Mouse (Mus musculus): Measurements from ENCODE around the gene Gnptab. TPM values are rescaled to one million over a fixed set of nuclear protein-coding genes. Genes with fewer than 3 reads are reported as not detected.

Gnptab gene
- polyA plus RNA-seq, 1 experiment from 2014 or later, result 9.2 TPM

DNA sequence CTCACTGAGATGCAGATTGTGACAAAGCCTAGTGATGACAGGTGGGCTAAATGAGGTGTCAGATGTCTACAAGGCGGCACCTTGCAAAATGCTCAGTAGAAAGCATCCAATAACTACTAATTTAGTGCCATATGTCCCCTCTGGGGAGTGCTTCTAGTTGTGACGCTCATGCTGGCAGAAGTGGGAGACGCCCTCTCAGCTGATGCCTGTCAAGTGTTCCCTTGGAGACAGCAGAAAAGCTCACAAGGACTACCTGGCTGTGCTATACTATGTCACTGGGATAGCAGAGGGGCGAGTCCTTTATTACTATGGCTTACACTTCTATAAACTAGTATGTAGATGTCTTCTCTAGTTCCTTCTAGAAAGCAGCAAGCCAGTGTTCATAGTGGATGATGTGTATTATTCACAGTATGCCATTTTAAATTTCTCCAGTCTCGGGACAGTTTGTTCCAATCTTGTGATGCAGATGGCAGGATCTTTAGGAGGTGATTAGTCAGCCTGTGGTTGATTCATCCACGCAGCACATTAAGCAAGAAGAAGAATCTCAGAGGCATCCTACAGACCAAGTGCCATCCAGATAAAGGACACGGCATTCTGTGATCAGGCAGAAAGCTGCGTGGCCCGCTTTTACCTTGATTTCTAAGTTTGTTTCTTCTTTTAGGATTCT is 13.4 kb downstream of the Gnptab start:
- ATAC-seq (ENCODE audit: low read depth), result peak; percentile 75; the same call in 1 of the 2 replicates
- H3K9me3 ChIP-seq (ENCODE audit: control insufficient read depth, low read length), result no peaks in the 10 kb centered on the region
- WGBS, result 86% methylated on average over 9 of the region's 9 CpGs

DNA sequence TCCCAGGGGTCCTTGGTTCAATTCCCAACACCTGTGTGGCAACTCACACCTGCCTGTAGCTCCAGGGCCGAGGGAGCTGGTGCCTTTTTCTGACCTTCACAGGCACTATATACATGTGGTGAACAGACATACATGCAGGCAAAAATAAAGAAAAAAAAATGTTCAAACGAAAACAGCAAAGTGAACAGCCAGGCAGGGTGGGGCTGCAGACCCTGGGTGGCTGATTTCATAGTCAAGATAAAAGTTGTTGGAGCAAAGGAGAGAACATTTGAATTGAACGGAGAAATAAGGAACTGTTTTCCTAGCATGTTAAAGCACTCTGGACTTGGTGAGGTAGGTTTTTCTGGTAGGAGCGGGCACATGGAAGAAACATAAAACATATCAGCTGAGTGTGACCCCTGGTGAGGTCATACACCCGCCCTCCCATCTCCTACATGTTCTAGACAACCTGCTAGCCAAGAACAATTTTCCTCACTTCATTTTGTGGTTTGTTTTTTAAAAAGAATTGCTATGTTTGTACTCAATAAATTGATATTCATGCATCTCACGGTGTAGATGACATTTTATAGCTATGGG is 19.8 kb downstream of the Gnptab start:
- ATAC-seq (ENCODE audit: low read depth) (no peak), DNase-seq (ENCODE audit: low spot score) (no peak)
- H3K9me3 ChIP-seq (ENCODE audit: control insufficient read depth, low read length), result no peaks in the 10 kb centered on the region
- no peaks in the 10 kb centered on the region for H3K4me1 ChIP-seq (ENCODE audit: control insufficient read depth, insufficient read depth, low read length)
- H3K27me3 ChIP-seq (replicated peaks; ENCODE audit: control insufficient read depth, insufficient read depth, low read length), result no peaks in the 10 kb centered on the region
- no peak overlapping the region for H3K4me2 ChIP-seq (ENCODE audit: low read depth, low read length)
- H3K4me3 ChIP-seq (ENCODE audit: low read depth, low read length), result no peak overlapping the region
- WGBS, result 73% methylated on average over 6 of the region's 6 CpGs
- peaks cover 4% of the 10 kb centered on the region; the same call in 1 of the 2 replicates for H3K36me3 ChIP-seq (ENCODE audit: control insufficient read depth, insufficient read depth, low read length)
- H3K27ac ChIP-seq (replicated peaks; ENCODE audit: low read depth, low read length), result no peak overlapping the region
- H3K9ac ChIP-seq (ENCODE audit: low read depth, low read length), result no peak overlapping the region

More for the DNA sequence above, 13.4 kb downstream of the Gnptab start:
- no peaks in the 10 kb centered on the region for H3K36me3 ChIP-seq (ENCODE audit: control insufficient read depth, insufficient read depth, low read length)
- peak; percentile 36 for DNase-seq (ENCODE audit: low spot score)
- H3K9ac ChIP-seq (ENCODE audit: low read depth, low read length), result no peak overlapping the region
- no peaks in the 10 kb centered on the region for H3K27me3 ChIP-seq (replicated peaks; ENCODE audit: control insufficient read depth, insufficient read depth, low read length)
- no peak overlapping the region for H3K4me3 ChIP-seq (ENCODE audit: low read depth, low read length)
- H3K4me1 ChIP-seq (ENCODE audit: control insufficient read depth, insufficient read depth, low read length), result peaks cover 13% of the 10 kb centered on the region
- H3K27ac ChIP-seq (replicated peaks; ENCODE audit: low read depth, low read length), result no peak overlapping the region
- no peak overlapping the region for H3K4me2 ChIP-seq (ENCODE audit: low read depth, low read length)

DNA sequence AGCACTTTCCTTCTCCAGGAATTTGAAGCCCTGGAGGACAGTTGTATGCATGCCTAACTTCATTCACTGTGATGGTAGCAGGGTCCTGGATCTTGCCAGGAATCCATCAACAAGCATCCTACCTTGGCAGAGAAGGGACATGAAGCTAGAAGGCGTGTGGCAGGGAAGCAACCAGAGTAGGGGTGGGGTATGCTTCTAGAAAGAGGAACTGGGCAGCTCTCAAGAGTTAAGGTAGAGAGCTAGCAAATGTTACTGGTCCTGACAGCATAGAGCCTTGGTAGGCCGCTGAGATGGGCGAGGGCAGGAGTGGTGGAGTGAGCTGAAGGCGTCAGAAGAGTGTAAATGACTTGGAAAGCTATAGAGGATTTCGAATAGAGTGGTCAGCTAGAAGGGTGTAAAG is 20.3 kb downstream of the Gnptab start:
- Histone ChIP-seq H3K9me3 (ENCODE audit: control insufficient read depth, low read length) (no peaks in the 10 kb centered on the region), H3K27me3 (replicated peaks; ENCODE audit: control insufficient read depth, insufficient read depth, low read length) (no peaks in the 10 kb centered on the region), H3K36me3 (ENCODE audit: control insufficient read depth, insufficient read depth, low read length) (peaks cover 4% of the 10 kb centered on the region; the same call in 1 of the 2 replicates), H3K4me2 (ENCODE audit: low read depth, low read length) (no peak overlapping the region), H3K4me1 (ENCODE audit: control insufficient read depth, insufficient read depth, low read length) (no peaks in the 10 kb centered on the region), H3K4me3 (ENCODE audit: low read depth, low read length) (no peak overlapping the region), H3K27ac (replicated peaks; ENCODE audit: low read depth, low read length) (no peak overlapping the region), H3K9ac (ENCODE audit: low read depth, low read length) (no peak overlapping the region)
- no peak for ATAC-seq (ENCODE audit: low read depth)
- WGBS, result 91% methylated on average over 5 of the region's 5 CpGs
- DNase-seq (ENCODE audit: low spot score), result no peak

GRCm38 (mm10) chr10:88403021-88403420 is 24.1 kb downstream of the Gnptab start:
- Histone ChIP-seq H3K4me2 (ENCODE audit: low read depth, low read length) (no peak overlapping the region), H3K9me3 (ENCODE audit: control insufficient read depth, low read length) (no peaks in the 10 kb centered on the region), H3K4me3 (ENCODE audit: low read depth, low read length) (no peak overlapping the region), H3K4me1 (ENCODE audit: control insufficient read depth, insufficient read depth, low read length) (no peaks in the 10 kb centered on the region), H3K27me3 (replicated peaks; ENCODE audit: control insufficient read depth, insufficient read depth, low read length) (no peaks in the 10 kb centered on the region), H3K27ac (replicated peaks; ENCODE audit: low read depth, low read length) (no peak overlapping the region), H3K36me3 (ENCODE audit: control insufficient read depth, insufficient read depth, low read length) (peaks cover 4% of the 10 kb centered on the region; the same call in 1 of the 2 replicates), H3K9ac (ENCODE audit: low read depth, low read length) (no peak overlapping the region)
- 92% methylated on average over 4 of the region's 4 CpGs for WGBS
- no peak for DNase-seq (ENCODE audit: low spot score)
- ATAC-seq (ENCODE audit: low read depth), result no peak

DNA sequence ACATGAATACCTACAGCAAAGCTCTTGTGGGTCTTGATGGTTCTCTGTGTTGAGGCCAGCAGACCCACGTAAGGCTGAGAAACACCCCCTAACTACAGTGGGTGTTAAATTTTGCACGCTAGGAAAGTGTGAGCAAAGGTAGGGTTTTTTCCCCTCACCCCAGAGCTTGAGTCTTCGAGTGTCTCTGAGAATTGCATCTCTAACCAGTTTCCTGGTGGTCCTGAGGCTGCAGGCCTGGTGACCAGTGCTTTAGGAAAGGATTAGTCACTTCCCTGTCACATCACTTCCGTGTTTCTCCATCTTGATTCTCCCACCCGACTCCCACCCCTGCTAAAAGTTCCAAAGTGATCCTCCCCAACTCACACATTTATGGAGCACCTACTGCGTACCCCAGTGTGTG is 25.3 kb downstream of the Gnptab start:
- Histone ChIP-seq H3K4me1 (ENCODE audit: control insufficient read depth, insufficient read depth, low read length) (no peaks in the 10 kb centered on the region), H3K4me3 (ENCODE audit: low read depth, low read length) (no peak overlapping the region), H3K4me2 (ENCODE audit: low read depth, low read length) (no peak overlapping the region), H3K36me3 (ENCODE audit: control insufficient read depth, insufficient read depth, low read length) (peaks cover 4% of the 10 kb centered on the region; the same call in 1 of the 2 replicates), H3K9ac (ENCODE audit: low read depth, low read length) (no peak overlapping the region), H3K27me3 (replicated peaks; ENCODE audit: control insufficient read depth, insufficient read depth, low read length) (no peaks in the 10 kb centered on the region), H3K27ac (replicated peaks; ENCODE audit: low read depth, low read length) (no peak overlapping the region), H3K9me3 (ENCODE audit: control insufficient read depth, low read length) (no peaks in the 10 kb centered on the region)
- ATAC-seq (ENCODE audit: low read depth) (no peak), DNase-seq (ENCODE audit: low spot score) (no peak)
- 78% methylated on average over 6 of the region's 6 CpGs for WGBS

GRCm38 (mm10) chr10:88405812-88406211 is 26.9 kb downstream of the Gnptab start:
- WGBS, result 82% methylated on average over 7 of the region's 7 CpGs
- no peak overlapping the region for H3K27ac ChIP-seq (replicated peaks; ENCODE audit: low read depth, low read length)
- no peaks in the 10 kb centered on the region for H3K27me3 ChIP-seq (replicated peaks; ENCODE audit: control insufficient read depth, insufficient read depth, low read length)
- H3K36me3 ChIP-seq (ENCODE audit: control insufficient read depth, insufficient read depth, low read length), result peaks cover 4% of the 10 kb centered on the region; the same call in 1 of the 2 replicates
- H3K4me2 ChIP-seq (ENCODE audit: low read depth, low read length), result no peak overlapping the region
- ATAC-seq (ENCODE audit: low read depth), result no peak
- H3K4me1 ChIP-seq (ENCODE audit: control insufficient read depth, insufficient read depth, low read length), result no peaks in the 10 kb centered on the region
- DNase-seq (ENCODE audit: low spot score), result no peak
- H3K9ac ChIP-seq (ENCODE audit: low read depth, low read length), result no peak overlapping the region
- H3K4me3 ChIP-seq (ENCODE audit: low read depth, low read length), result no peak overlapping the region
- H3K9me3 ChIP-seq (ENCODE audit: control insufficient read depth, low read length), result no peaks in the 10 kb centered on the region

DNA sequence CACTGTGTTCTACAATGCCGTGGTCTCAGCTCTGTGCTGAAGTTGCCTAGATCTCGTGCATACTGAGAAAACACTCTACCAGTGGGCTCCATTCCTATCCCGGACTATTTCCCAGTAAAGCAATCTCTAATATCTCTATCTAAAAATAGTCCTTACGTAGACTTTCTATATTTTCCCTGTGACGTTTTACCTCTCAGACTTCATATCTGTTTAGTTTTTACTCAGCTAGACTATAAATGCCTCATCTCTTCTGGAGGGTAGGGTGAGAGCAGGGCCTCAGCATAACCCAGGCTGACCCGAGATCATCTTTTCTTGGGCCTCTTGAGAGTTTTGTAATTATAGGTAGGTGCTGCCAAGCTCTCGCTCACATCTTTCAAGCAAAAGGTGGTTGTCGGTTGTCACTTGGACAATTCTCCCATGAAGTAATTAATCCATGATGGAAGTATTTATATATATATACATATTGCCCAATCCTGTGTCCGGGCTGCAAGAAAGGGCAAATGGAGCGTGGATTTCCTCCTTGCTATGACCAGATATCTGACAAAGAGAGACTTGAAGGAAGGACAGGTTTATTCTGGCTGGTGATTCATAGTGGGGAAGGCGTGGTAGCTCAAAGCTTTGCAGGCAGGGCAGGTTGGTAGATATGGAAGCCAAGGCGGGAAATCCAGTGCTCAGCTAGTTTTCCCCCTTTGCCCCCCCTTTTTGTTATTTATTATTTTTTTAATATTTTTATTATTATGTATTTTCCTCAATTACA is 29.1 kb downstream of the Gnptab start:
- Histone ChIP-seq H3K4me1 (ENCODE audit: control insufficient read depth, insufficient read depth, low read length) (no peaks in the 10 kb centered on the region), H3K27ac (replicated peaks; ENCODE audit: low read depth, low read length) (no peak overlapping the region), H3K4me3 (ENCODE audit: low read depth, low read length) (no peak overlapping the region), H3K36me3 (ENCODE audit: control insufficient read depth, insufficient read depth, low read length) (no peaks in the 10 kb centered on the region), H3K9me3 (ENCODE audit: control insufficient read depth, low read length) (no peaks in the 10 kb centered on the region), H3K4me2 (ENCODE audit: low read depth, low read length) (no peak overlapping the region), H3K27me3 (replicated peaks; ENCODE audit: control insufficient read depth, insufficient read depth, low read length) (no peaks in the 10 kb centered on the region), H3K9ac (ENCODE audit: low read depth, low read length) (no peak overlapping the region)
- no peak for ATAC-seq (ENCODE audit: low read depth)
- 89% methylated on average over 12 of the region's 12 CpGs for WGBS
- no peak for DNase-seq (ENCODE audit: low spot score)

DNA sequence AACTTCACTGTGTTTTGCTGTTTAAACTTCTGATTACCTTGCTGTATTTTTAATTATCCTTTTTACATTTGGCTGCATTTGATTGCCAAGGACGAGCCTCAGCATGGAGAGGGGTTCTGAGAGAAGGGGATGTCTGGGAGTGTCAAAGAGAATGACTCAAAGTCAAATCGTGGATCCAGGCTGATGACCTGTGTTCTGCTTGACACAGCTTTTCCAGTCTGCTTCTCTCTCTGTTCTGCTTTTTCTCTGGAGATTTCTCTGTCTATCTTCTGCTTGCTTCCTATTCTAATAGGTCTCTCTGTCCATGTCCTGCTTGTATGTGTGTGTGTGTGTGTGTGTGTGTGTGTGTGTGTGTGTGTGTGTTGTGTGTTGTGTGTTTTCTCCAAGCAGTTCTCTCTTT is 30.8 kb downstream of the Gnptab start:
- Histone ChIP-seq H3K36me3 (ENCODE audit: control insufficient read depth, insufficient read depth, low read length) (no peaks in the 10 kb centered on the region), H3K9ac (ENCODE audit: low read depth, low read length) (no peak overlapping the region), H3K9me3 (ENCODE audit: control insufficient read depth, low read length) (no peaks in the 10 kb centered on the region), H3K4me1 (ENCODE audit: control insufficient read depth, insufficient read depth, low read length) (no peaks in the 10 kb centered on the region), H3K4me3 (ENCODE audit: low read depth, low read length) (no peak overlapping the region), H3K27me3 (replicated peaks; ENCODE audit: control insufficient read depth, insufficient read depth, low read length) (no peaks in the 10 kb centered on the region), H3K27ac (replicated peaks; ENCODE audit: low read depth, low read length) (no peak overlapping the region), H3K4me2 (ENCODE audit: low read depth, low read length) (no peak overlapping the region)
- DNase-seq (ENCODE audit: low spot score) (no peak), ATAC-seq (ENCODE audit: low read depth) (no peak)
- WGBS, result 55% methylated on average over 2 of the region's 2 CpGs

All from embryonic facial prominence, embryonic 14.5 days (tissue).